Mouse (Mus musculus) kidney, postnatal 0 days (tissue): Measurements from ENCODE around the gene Sec23b. TPM values are rescaled to one million over a fixed set of nuclear protein-coding genes. Genes with fewer than 3 reads are reported as not detected.
A peak's percentile ranks its signal among the peaks of the same experiment; 100 is the strongest.

Experiments used
- ATAC-seq: fragments of 200-750 bp; cut with Nextera tagmentation; replicated peaks from 2 replicates; pipeline ENCODE4 v1.8.0; 2017; ENCODE audit warnings: low read depth, moderate number of reproducible peaks, moderate TSS enrichment, moderate library complexity; ENCODE audit not compliant: low FRiP score
- DNase-seq: peaks from one replicate; pipeline ENCODE4 v3.0.0-alpha.2; 2016; ENCODE audit warnings: low spot score
- H3K27ac ChIP-seq: fragments of 300-500 bp; sonication (generic); 2 replicates; pipeline ENCODE4 v1.5.1; 2014; ENCODE audit warnings: mild to moderate bottlenecking
- H3K27me3 ChIP-seq: fragments of 300-500 bp; sonication (generic); 2 replicates; pipeline ENCODE4 v1.6.1; 2014; ENCODE audit warnings: low read length, mixed read lengths; ENCODE audit not compliant: insufficient read depth
- H3K36me3 ChIP-seq: fragments of 300-500 bp; sonication (generic); 2 replicates; pipeline ENCODE4 v1.6.1; 2014; ENCODE audit warnings: low read length, mixed read lengths; ENCODE audit not compliant: insufficient read depth
- H3K4me1 ChIP-seq: fragments of 300-500 bp; sonication (generic); replicated peaks from 2 replicates; pipeline ENCODE4 v1.6.1; 2014; ENCODE audit warnings: antibody characterized with exemption, low read length, mixed read lengths; ENCODE audit not compliant: insufficient read depth
- H3K4me2 ChIP-seq: fragments of 300-500 bp; sonication (generic); 2 replicates; pipeline ENCODE4 v1.6.1; 2014; ENCODE audit warnings: mild to moderate bottlenecking, low read length, moderate library complexity, mixed read lengths
- H3K4me3 ChIP-seq: fragments of 300-500 bp; sonication (generic); replicated peaks from 2 replicates; pipeline ENCODE4 v1.5.1; 2014; ENCODE audit warnings: low read depth, low read length
- H3K9ac ChIP-seq: fragments of 300-500 bp; sonication (generic); 2 replicates; pipeline ENCODE4 v1.6.1; 2014; ENCODE audit warnings: low read depth, low read length
- H3K9me3 ChIP-seq: fragments of 300-500 bp; sonication (generic); replicated peaks from 2 replicates; pipeline ENCODE4 v1.6.1; 2016; ENCODE audit warnings: low read length, inconsistent platforms, mixed read lengths
- CTCF ChIP-seq: IDR thresholded peaks from 2 replicates; pipeline ENCODE4 v1.5.1; 2016; ENCODE audit warnings: antibody characterized with exemption, low read depth, mild to moderate bottlenecking, moderate library complexity
- WGBS: fragments of 180-500 bp; shearing (Covaris S2); extraction: QIAGEN DNeasy Blood & Tissue Kit; methylation state at CpG from one replicate; pipeline ENCODE4 v1.1.7; 2014; 5-methylcytosine and 5-hydroxymethylcytosine counted together
- polyA plus RNA-seq: library from polyadenylated mRNA; unstranded; fragments of >200 nt; fragmentation: Nextera tagmentation; extraction: Ambion mirVana; gene quantifications from 2 replicates; pipeline ENCODE4 v1.2.1, GENCODE M21; 2015

Sec23b gene
- polyA plus RNA-seq, 1 experiment from 2014 or later = 118 TPM

DNA sequence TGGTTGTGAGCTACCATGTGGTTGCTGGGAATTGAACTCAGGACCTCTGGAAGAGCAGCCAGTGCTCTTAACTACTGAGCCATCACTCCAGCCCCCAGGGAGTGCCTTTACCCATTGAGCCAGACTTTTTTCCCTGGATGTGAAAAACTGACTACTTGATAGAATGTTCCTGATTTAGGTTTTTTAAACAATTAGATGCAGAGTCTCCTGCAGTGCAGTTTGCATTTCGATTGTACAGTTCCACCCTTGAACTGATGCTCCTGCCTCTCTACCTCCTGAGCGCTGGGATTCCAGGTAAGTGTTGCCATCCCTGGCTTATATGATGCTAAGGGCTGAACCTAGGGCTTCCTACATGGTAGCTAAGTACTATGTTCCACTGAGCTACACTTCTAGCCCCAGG is 42.0 kb downstream of the Sec23b start:
- ATAC-seq = no peak

DNA sequence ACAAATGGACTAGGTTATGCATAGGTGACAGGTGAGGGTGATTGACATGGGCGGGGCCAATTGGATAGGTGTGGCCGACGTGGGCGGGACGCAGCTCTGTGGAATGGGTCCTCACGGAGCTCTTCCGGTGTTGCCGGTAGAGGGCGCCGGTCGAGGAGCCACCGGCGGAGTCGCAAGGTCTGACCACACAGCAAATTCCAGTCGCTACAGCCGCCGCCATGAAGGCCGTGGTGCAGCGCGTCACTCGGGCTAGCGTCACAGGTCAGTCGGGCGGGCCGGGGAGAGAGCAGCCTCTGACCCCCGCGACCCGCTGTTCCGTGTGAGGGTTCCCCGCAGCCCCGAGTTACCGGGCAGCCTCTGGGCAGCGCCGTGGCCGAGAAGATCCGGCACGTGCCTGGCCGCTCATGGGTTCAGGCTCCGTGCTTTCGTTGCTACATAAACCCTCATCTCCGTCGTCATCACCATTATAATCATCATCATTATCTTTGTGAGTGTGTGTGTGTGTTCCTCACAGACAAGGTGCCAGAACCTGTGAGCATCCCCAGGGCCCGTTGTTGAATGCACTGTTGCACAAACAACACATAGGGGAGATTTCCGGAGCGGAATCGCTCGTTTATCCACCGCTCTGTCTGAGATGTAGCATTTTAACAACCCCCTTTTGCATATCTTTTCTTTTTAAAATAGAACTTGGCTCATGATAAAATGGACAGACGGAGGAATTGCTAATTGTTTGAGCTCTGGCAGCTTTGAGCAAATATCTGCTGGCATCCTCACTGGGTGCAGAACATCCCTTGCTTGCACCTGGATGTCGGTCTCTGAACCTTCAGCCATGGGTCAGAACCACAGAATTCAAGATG is 44.0 kb downstream of the Sec23b start, which contains the start of gene Dtd1:
Gene Dtd1, plus strand, starts transcription at position 67 of the 857 bp plus-strand sequence.
- DNase-seq = peak; percentile 92
- WGBS = 2% methylated on average over 50 of the region's 50 CpGs
- H3K27ac ChIP-seq = no peak within 1 kb of the TSS

More for the DNA sequence above, 42.0 kb downstream of the Sec23b start:
- Histone ChIP-seq H3K9me3 (no peaks in the 10 kb centered on the region), H3K4me2 (no peak overlapping the region), H3K4me3 (no peak overlapping the region), H3K27me3 (no peaks in the 10 kb centered on the region), H3K4me1 (peaks cover 3% of the 10 kb centered on the region; the same call in 1 of the 2 replicates), H3K27ac (no peak overlapping the region), H3K9ac (no peak overlapping the region), H3K36me3 (no peaks in the 10 kb centered on the region)
- WGBS = 74% methylated on average over 2 of the region's 2 CpGs
- no peak for TF ChIP-seq CTCF
- no peak for DNase-seq

GRCm38 (mm10) chr2:144601576-144601975 is 45.5 kb downstream of the Sec23b start:
- ATAC-seq = no peak
- no peaks in the 10 kb centered on the region for H3K36me3 ChIP-seq
- no peak for TF ChIP-seq CTCF

More for the DNA sequence above, 44.0 kb downstream of the Sec23b start, which contains the start of gene Dtd1:
- peak; percentile 97 for ATAC-seq
- Histone ChIP-seq H3K4me3 (peak within 1 kb of the TSS; percentile 50), H3K9ac (peak within 1 kb of the TSS; percentile 64), H3K4me2 (peak within 1 kb of the TSS; percentile 61), H3K9me3 (no peaks in the 10 kb centered on the region), H3K27me3 (no peaks in the 10 kb centered on the region), H3K36me3 (no peaks in the 10 kb centered on the region), H3K4me1 (peaks cover 3% of the 10 kb centered on the region; the same call in 1 of the 2 replicates)
- peak; percentile 85 for TF ChIP-seq CTCF

DNA sequence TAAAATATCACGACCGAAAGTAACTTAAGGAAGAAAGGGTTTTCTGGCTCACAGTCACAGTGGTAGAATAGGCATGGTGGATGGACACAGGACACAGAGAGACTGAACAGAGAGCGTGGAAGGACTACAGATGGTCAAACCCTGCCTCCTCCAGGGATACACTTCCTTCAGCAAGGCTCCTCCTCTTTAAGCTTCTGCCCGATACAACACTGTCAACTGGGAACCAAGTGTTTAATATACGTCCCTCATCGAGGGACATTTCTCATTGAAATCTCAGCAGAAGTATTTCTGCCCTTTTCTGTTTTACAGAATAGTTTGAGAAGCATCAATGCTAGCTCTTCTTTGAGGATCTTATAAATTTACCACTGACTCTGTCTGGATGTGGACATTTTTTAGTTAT is 57.9 kb downstream of the Sec23b start:
- Histone ChIP-seq H3K27me3 (no peaks in the 10 kb centered on the region), H3K9me3 (no peaks in the 10 kb centered on the region), H3K27ac (no peak overlapping the region), H3K4me1 (no peaks in the 10 kb centered on the region), H3K4me3 (no peak overlapping the region), H3K4me2 (no peak overlapping the region), H3K9ac (no peak overlapping the region), H3K36me3 (no peaks in the 10 kb centered on the region)
- no peak for TF ChIP-seq CTCF
- DNase-seq (no peak), ATAC-seq (no peak)
- WGBS = 88% methylated on average over 6 of the region's 6 CpGs

More at GRCm38 (mm10) chr2:144601576-144601975, 45.5 kb downstream of the Sec23b start:
- no peaks in the 10 kb centered on the region for H3K27me3 ChIP-seq
- H3K9me3 ChIP-seq = no peaks in the 10 kb centered on the region
- no peak overlapping the region for H3K4me3 ChIP-seq
- 93% methylated on average over 1 of the region's 1 CpGs for WGBS
- H3K4me1 ChIP-seq = peaks cover 3% of the 10 kb centered on the region; the same call in 1 of the 2 replicates
- no peak overlapping the region for H3K4me2 ChIP-seq
- H3K9ac ChIP-seq = no peak overlapping the region
- H3K27ac ChIP-seq = no peak overlapping the region
- no peak for DNase-seq

GRCm38 (mm10) chr2:144617074-144617874 is 61.2 kb downstream of the Sec23b start:
- H3K4me2 ChIP-seq = no peak overlapping the region
- no peaks in the 10 kb centered on the region for H3K36me3 ChIP-seq
- DNase-seq (no peak), ATAC-seq (no peak)
- no peak overlapping the region for H3K9ac ChIP-seq
- no peaks in the 10 kb centered on the region for H3K4me1 ChIP-seq
- TF ChIP-seq CTCF = no peak
- WGBS = 89% methylated on average over 16 of the region's 16 CpGs
- no peaks in the 10 kb centered on the region for H3K27me3 ChIP-seq
- H3K4me3 ChIP-seq = no peak overlapping the region
- no peak overlapping the region for H3K27ac ChIP-seq
- H3K9me3 ChIP-seq = no peaks in the 10 kb centered on the region

DNA sequence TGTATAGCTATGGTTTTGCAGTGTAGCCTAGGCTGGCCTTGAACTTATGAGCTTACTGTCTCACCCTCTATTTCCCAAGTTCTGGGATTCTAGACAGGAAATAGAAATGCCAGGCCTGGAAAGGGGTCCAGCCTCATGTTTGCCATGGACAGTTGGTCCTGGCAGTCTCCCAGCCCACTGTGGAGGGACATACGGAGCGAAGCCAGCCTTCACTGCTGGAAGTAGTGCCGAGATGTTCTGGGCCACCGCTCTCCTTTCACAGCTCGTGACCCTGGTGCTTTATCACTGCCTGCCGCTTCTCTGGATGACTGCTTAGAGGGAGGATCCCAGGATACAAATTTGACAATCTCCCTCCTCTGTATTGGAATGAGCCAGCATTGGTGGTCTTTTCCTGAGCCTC is 65.5 kb downstream of the Sec23b start:
- DNase-seq = peak; percentile 62
- peak; percentile 49; the same call in 1 of the 2 replicates for ATAC-seq
- 43% methylated on average over 6 of the region's 6 CpGs for WGBS
- Histone ChIP-seq H3K27me3 (no peaks in the 10 kb centered on the region), H3K27ac (no peak overlapping the region), H3K4me1 (no peaks in the 10 kb centered on the region), H3K4me2 (no peak overlapping the region), H3K4me3 (no peak overlapping the region), H3K9ac (no peak overlapping the region), H3K36me3 (no peaks in the 10 kb centered on the region), H3K9me3 (no peaks in the 10 kb centered on the region)
- TF ChIP-seq CTCF = no peak
